Mouse (Mus musculus) hindlimb bud, embryonic 11.5 days (tissue): ENCODE results near the gene Diaph3.
A peak's percentile ranks its signal among the peaks of the same experiment; 100 is the strongest.

Experiments used
- DNase-seq: peaks from one replicate; pipeline ENCODE4 v3.0.0-alpha.2; 2012; ENCODE audit warnings: low read depth, low spot score; ENCODE audit errors: extremely low spot score

Gene Diaph3

DNA sequence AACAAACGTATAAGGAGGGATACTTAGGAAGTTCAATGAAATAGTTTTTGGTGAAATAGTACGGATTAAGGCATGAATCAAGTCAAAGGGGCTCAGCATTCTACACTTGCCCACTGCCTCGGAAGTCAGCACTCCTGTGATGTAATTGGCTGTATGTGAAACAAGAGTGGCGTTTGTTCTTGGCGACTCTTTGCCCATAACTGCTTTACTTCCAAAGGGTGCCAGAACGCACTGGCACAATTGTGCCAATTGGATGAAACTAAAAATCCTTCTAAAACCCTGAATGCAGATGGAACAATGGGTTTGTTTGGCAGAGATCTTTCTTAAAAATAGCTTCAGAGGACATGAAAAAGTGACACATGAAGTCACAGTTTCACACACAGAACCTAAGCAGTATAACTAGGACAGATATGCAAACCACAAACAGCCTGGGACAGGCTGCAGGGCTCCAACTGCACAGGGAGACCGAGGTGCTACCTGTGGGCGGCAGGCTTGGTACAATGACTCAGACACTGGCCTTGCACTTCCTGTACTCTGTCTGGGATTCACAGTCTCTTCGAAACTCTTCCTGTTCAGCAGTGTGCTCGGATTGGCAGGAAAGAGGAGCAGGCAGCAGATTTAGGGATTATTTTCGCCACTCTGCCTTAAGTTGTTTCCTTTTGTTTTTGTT is 279.6 kb downstream of the Diaph3 start:
- no peak for DNase-seq

DNA sequence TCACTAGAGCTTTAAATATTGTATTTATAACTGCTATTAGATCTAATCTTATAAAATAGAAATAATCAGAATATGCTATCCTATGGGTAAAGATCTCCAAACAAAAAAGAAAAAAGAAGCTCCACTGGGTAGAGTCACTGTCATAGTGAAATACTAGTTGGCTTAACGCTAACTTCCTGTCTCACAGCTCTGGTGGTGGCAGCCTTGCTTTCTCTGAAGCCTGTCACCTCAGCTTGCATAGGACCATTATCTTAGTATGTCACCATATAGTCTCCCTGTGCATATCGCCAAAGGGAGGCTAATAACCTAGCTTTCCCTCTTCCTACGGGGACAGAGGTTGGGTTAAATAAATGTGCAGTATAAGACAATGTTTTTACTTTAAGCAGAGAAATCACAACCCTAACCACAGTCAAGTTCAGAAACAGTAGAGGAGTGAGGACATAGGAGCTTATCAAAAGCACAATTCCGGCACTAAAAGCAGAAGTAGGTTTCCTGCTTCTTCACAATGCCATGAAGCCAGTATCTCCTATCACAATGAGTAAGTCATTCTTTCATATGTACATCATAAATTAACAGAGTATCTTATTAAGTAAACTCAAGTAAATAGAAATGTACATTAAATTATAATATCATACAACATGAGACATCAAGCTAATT is 293.8 kb downstream of the Diaph3 start:
- DNase-seq, result no peak

DNA sequence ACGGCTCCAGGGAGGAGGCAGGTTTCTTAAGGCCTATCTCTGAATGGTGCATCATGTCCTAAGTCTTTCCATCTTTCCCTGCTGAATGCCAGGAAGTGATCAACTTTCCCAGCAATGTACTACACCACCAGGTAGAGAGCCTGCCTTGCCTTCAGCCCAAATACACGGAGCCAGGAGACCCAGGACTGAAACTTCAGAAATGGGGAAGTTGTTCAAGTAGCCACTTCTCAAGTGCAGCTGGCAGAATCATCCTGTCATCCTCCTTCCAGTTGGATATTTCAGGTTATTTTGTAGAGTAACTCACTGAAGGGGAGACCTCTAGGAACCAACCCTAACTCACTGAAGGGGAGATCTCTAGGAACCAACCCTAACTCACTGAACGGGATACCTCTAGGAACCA is 297.0 kb downstream of the Diaph3 start:
- no peak for DNase-seq

DNA sequence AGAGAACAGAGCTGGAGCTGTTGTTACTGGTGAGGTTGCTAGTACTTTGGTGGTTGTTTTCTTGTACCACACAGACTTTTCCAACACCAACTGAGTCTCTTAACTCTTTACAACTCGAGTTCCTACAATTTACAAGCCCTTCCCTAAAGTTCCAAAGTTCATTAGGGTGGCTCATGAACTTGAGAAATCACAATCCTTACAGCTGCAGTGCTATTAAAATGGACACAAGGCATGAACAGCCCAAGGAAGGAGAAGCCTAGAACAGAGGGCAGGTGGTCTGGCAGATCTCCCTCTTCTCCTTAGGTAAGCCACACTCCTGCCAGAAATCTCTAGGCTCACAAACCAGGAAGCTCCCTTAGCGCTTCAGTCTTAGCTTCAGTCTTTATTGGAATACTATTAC is 303.4 kb downstream of the Diaph3 start:
- no peak for DNase-seq

DNA sequence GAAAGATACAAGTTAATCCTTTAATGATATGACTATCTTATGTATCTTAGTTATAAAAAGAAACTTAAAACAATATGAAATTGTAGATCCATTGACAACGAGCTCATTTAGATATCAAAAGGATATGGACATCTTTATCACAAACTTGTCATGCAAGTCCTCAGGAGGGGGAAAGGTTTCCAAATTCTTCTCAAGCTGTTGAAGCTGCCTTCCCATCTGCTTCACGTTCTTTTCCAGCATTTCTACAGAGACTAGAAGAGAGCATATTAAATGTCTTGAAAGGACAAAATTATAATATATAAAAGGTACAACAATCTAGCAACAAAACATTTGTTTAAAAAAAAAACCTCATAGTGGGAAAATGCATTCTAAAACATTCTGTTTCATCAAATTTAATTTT is 306.2 kb downstream of the Diaph3 start:
- DNase-seq, result no peak

DNA sequence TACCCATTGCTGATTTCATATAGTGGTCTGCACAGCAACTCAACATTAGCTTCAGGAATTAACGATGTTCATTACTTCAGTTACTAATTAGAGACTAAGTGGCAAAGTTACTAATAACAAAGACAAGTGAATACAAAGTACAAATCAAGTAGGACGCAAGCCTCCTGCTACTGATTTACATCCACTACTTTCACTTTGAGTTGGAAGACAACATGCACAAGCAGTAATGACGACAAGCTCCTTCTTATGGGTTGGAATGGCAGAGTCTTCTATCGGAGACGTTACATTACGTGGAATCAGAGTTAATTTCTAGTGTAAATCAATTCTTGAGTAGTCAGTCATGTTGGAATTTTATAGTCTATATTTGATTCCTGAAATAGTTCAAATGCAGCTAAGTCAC is 306.8 kb downstream of the Diaph3 start:
- DNase-seq, result no peak

DNA sequence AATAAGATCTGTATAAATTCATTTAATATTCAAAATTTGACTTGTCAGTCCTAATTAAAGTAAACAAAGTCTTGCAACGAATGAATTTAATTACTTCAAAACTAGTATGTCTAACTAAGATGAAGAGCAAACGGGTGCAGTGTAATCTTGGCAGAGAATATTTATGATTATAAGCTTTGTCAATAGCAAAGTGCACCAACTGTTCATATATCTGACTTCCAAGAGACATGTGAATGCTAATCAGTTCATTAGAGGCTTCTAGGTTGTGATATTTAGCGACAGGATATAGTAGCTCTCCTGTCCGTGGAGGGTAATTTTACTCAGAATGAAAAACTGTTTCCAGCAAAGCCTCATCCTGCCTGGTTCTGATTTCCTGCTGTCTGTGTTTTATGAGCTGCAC is 308.0 kb downstream of the Diaph3 start:
- no peak for DNase-seq

DNA sequence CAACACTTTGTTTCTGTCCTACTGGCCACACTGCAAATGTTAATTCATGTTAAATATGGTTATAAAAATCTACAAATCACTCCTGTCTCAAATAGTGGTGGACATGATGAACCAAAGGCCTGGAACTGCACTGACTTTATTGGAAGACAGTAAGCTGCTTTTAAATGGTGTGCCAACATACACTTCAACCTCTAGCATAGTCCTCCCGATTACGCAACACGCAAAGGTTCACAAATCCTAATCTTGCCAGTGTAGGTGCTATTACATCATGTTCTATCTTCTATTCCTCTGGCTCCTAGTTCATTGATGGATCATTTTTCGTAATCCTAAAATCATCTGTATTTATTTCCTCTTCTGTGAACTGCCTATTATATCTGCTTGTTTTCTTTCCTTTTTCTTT is 324.8 kb downstream of the Diaph3 start:
- no peak for DNase-seq

DNA sequence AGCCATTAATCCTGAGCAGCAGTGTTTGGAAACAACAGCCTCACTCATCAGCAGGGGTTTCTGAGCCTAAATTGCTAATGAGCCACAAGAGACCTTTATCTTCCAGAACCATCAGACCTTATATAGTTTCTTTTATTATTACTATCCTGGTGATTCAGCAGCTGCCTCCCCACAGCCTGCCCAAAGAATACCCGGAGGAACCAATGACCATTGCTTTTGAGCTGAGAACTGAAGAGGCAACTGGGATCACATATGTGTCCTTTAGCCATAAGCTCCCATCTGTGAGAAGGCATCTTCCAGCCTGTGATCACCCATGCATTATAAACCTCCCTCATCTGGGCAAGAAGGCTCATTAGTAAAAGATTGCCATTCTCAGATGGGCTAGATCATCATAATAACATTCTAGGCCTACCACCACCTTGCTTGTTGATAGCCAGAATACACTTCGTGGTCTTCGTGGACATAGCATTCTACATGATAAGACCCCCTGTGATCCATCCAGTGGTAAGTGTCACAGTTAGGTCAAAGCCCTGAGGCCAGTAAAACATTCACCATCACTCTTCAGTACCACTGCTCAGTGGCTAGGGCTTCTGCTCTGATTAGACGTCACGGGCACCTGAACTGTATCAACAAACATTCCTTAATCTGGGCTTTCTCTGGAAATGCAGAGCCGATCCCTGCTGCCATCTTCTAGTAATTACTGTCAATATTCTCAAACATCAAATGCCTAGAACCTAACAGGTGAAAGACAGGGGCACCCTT is 352.0 kb downstream of the Diaph3 start:
- DNase-seq, result no peak

DNA sequence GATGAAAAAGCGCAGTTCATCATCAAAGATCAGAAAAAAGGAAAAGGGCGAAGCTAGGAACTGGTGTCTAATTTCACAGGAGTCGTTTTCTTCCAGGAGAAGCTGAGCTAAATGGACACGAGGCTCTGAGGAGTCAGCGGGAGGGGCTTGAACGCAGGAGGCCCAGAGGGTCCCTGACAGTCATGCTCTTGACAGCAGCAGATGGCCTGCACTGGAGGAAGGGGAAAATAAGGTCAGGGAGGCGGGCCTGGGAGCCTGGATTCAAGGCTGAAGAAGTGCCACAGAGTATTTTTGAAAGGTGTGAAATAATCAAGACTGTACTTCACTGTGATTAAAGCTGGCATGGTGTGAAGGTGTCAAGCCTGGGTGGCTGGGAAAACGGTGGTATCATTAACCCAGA is 354.2 kb downstream of the Diaph3 start:
- DNase-seq, result no peak

DNA sequence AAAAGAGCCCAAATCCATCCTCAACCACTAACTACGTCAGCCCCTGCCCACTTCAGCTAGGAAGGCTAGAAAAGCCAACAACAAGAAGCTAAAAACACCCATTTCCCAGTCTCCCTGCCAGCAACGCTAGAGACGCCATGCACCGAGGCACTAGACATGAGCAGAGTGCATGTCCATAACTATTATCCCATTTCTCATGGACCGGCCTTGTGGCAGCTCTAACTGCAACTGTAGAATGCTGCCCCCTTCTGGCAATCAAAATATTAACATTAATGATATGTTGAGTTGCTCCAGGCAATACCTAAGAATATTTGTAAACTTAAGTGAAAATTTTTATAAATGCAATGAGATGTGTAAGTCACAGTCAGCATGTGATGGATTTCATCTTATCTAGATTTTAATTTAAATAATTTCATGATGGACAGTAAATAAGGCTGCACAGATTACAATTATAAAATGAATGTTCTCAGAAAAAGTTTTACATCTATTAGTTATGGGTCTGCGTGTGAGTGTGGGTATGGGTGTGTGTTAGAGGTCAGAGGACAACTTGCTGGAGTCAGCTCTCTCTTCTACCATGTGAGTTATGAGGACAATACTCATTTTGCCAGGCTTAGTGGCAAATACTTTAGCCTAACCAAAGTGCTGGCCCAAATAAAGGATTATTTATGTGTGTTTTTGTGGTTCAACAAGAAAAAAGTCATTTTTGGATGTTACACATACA is 359.3 kb downstream of the Diaph3 start:
- DNase-seq, result peak; percentile 41

DNA sequence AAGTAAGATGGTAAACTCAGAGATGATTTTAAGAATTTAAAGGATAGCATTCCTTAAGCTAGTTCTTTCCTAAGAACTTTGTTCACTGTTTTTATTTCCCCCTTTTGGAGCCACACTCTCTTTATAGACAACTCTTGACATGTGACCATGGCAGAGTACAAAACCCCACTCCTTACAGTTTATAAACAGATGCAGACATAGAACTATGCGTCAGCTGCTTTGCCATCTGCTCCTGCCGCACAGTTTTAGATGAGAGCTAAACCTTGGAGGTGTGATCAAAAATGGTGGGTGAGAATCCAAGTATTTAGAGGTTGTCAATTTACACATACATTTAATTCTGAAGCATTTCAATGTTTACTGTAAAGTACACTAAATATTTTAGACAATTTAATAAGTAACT is 367.7 kb downstream of the Diaph3 start:
- DNase-seq, result no peak

DNA sequence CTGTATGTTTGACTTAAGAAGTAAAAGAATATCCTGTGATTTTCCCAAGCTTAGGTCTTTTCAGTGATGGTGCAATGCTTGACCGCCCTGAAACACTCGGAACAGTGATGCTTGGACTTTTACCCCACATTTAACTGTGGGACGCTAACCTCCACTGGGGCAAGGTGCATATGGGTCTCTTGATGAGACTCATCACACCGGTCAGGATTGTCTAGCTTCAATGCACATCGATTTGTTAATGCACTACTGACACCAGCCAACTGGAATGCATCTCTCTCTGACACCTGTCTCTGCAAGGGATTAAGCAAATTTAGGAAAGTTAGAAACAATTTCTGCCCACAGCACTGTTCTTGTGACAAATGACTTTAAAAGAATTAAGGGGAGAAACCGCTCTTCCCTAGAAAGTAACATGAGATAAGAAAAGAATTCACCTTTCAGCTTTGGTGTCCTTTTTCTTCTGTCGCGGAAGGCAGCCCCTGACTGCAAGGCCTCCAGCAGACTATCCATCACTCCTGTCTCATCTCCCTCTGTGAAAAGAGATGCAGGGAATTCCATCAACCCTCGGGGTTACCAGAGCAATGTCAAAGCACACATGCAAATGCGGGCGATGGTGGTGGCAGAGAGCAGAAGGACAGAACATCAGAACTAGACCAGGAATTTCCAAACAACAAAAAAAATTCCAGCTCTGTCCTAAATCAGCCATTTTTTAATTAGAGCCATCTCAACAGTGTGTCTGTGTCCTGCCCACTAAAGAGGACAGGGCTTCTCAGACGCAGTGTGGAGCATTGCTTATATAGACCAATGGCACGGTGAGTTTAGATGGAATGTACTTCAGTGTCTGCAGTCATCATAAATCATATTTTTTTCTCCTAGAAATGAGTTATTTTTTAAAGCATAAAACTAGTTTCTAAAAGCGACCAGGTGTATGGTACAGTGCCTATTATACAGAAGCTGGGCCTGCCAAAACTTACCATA is 368.6 kb downstream of the Diaph3 start:
- no peak for DNase-seq

DNA sequence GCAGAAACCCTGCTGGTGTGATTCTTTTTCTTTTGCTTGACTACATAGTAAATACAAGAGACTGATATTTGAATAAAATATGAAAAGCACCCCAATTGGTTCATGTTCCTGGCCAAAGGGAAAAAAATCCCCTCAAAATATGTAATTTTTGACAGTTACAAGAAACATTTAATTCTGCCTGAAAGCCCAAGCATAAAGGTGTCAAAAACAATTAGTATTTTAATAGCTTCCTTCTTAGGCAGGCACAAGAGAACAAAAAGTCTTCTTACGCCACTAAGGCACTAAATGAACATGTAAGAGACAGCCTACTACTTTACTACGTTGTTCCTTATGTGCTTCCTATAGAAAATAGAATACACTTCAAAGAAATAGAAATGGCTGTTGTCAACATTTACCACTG is 376.7 kb downstream of the Diaph3 start:
- no peak for DNase-seq

DNA sequence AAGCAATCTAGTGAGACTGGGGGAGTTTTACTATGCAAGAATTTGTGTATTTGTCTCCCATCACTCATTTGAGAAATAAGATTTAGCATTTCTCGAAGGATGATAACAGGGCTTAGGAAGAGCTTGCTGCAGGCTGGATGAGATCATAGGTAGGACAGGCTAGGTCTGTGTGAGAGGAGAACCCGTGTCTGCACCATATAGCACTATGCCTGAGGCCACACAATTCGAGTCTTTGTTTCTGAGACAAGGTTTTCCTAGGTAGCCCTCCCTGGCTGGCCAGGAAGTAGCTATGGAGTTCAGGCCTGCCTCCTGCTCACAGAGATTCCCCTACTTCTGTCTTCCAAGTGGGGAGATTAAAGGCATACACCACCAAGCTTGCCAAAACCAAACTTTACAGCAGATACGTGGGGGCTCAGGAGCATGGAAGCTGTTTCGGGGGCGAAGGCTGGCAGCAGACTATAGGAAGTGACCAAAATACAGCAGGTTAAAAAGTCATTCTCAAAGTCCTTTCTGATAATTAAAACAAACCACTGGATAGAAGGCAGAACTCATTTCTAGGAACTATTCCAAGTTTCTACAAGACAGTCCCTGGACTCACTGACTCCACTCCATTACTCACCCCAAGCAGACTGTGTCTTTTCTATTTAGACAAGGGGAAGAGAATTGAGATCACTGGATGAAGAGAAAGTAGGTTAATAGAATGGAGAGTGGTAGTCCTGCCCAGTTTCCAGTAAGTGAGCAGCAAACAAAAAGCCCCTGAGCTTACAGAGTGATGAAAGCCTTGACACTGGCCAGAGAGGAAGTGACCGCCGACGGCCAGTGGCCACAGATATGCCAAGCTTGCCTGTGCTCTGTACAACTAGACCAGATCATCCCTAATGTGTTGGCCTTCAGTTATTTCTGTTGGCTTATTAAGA is 383.2 kb downstream of the Diaph3 start:
- DNase-seq, result no peak

DNA sequence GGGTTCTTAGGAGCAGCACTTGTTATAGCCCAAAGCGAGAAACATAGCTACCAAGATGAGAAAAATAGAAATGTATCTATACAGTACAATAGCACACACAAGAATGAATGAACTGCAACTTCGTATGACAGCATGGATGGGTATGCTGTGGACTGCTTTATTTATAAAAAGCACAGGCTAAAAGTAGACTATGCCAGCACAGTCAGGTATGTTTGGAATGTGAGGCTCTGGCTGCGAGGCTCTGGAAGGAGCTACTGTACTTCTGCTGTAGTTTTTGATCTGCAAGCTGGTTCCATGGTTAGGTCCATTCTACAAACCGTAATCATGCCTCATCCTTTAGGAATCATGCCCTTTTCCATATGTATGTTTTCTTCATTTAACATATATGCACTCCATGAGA is 383.9 kb downstream of the Diaph3 start:
- no peak for DNase-seq

DNA sequence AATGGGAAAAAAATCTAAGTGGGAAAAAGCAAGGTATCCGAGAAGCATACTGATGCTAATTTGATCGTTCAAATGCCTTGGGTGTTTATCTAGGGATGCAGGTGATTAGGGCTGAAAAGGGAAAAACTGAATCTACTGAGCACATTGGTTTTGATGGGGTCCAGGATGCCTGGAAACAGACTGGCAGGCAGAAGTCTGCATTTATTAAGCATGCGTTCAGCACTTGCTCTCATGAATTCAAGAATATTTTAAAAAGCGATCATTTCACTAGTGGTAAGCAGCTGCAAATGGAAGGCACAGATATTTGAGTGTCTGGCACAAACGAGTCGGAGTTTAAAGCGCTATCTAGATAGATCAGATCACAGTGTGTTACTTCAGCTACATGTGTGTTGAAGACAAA is 390.7 kb downstream of the Diaph3 start:
- DNase-seq, result no peak

DNA sequence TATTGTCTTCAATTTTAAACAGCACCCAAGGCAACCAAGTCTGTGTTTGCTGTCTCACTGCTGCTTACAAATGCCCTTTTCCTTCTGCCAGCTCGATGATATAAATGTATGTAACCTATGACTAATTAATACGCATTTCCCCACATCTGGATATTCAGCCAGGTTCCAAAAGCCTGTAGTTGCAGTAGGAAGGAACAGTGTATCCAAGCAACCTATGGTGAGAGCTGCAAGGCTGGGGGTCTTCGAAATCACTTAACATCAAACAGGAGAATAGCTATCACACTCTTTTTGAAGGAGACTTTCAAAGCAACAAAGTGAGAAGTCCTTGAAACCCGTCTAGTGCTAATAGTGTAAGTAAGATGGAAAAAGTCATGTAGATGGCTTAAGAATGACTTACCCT is 391.6 kb downstream of the Diaph3 start:
- DNase-seq, result no peak

DNA sequence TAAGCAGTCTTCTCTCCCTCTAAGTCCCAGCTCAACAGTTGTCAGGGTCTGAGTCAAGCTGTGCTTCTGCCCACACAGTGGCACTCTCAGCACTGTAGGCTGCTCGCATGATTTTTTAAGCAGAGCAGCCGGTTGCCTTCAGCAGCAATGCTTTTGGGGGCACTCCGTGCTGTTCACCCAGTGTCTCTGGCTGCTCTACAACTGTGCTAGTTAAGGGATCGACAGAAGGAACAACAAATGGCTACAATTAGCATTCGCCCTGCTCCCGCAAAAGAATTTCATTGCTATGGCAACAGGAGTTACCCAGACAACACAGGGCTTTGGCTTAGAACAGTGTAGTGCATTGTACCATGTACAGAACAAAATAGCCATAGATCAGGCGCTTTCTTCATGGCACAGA is 392.2 kb downstream of the Diaph3 start:
- DNase-seq, result peak; percentile 73
